ENCODE assay signal across 10 mouse cellular contexts in the genomic region with DNA sequence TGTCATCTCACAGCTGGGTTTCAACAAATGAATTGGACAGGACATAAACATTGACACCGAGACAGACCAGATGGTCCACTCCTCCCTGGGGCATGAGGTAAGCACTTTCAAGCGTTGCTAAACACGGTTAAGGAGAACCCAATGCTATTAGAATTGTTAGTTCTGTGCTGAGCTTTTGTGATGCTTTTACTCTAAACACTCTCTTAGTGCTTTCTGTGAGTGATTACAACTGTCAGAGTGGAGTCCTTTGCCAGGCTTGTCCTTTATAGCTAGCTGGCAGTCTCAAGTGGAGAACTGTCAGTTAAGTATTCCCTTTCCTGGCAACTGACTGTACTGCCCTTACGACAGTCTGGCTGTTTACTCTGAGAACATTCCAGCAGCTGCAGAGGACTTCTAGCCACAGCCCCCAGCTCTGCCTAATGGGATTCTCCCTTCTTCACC.
A peak's percentile ranks its signal among the peaks of the same experiment; 100 is the strongest.
DNase-seq lines count a peak whose midpoint lies in the region; ATAC-seq and TF ChIP-seq lines count a peak whose summit lies in the region.
"Had no signal": no experiment of that assay in that cellular context is flagged by ENCODE, and none has a peak within 500 bp of the region (broad histone marks: within the 10 kb centered on the region; RNA-seq: fewer than 3 reads in every experiment).

No protein-coding gene starts in this region.

- H3K4me2 ChIP-seq in forebrain, embryonic 13.5 days = no peak overlapping the region
- H3K4me2 ChIP-seq in forebrain, embryonic 11.5 days (ENCODE audit: low read depth, low read length, severe bottlenecking) = no peak overlapping the region
- peak overlapping the region; percentile 28; the same call in 1 of the 2 replicates for H3K4me2 ChIP-seq in heart, embryonic 15.5 days
- H3K4me2 ChIP-seq in lung, embryonic 16.5 days (ENCODE audit: low read depth, low read length) = no peak overlapping the region
- H3K4me2 ChIP-seq: limb, embryonic 12.5 days had no signal

- TF ChIP-seq POLR2A in brain, embryonic 14.5 days (IDR thresholded peaks at IDR 0.05; ENCODE audit: borderline replicate concordance, extremely low read depth, insufficient read depth, insufficient read length, poor library complexity, severe bottlenecking) = no peak
- no peak for TF ChIP-seq POLR2A in thymus, adult 2 months (IDR thresholded peaks at IDR 0.05; ENCODE audit: control insufficient read depth, extremely low read depth, insufficient read depth, low read length, poor library complexity)

- no peak overlapping the region for H3K27ac ChIP-seq in forebrain, embryonic 13.5 days
- H3K27ac ChIP-seq in forebrain, embryonic 11.5 days (ENCODE audit: low read depth, low read length) = no peak overlapping the region
- peak overlapping the region; percentile 68 for H3K27ac ChIP-seq in heart, embryonic 15.5 days
- peak overlapping the region; percentile 47 for H3K27ac ChIP-seq in lung, embryonic 16.5 days (ENCODE audit: low read length)
- H3K27ac ChIP-seq in thymus, adult 2 months (ENCODE audit: control insufficient read depth, insufficient read depth, low read length) = no peak overlapping the region
- H3K27ac ChIP-seq: limb, embryonic 12.5 days had no signal

- TF ChIP-seq CTCF in brain, embryonic 14.5 days (IDR thresholded peaks at IDR 0.05; ENCODE audit: borderline replicate concordance, extremely low read depth, insufficient read depth, insufficient read length) = no peak
- no peak for TF ChIP-seq CTCF in thymus, adult 2 months (IDR thresholded peaks at IDR 0.05; ENCODE audit: borderline replicate concordance, control insufficient read depth, extremely low read depth, insufficient read depth, low read length, poor library complexity)

- no peaks in the 10 kb centered on the region for H3K9me3 ChIP-seq in forebrain, embryonic 13.5 days (replicated peaks)
- H3K9me3 ChIP-seq in forebrain, embryonic 11.5 days (ENCODE audit: control insufficient read depth, low read length) = no peaks in the 10 kb centered on the region
- no peaks in the 10 kb centered on the region for H3K9me3 ChIP-seq in heart, embryonic 15.5 days (replicated peaks)
- no peaks in the 10 kb centered on the region for H3K9me3 ChIP-seq in lung, embryonic 16.5 days (ENCODE audit: control insufficient read depth, low read length)
- H3K9me3 ChIP-seq: limb, embryonic 12.5 days had no signal

- no peaks in the 10 kb centered on the region for H3K36me3 ChIP-seq in forebrain, embryonic 13.5 days (ENCODE audit: poor library complexity, severe bottlenecking)
- H3K36me3 ChIP-seq in forebrain, embryonic 11.5 days (ENCODE audit: control insufficient read depth, insufficient read depth, low read length) = no peaks in the 10 kb centered on the region
- H3K36me3 ChIP-seq in heart, embryonic 15.5 days = no peaks in the 10 kb centered on the region
- no peaks in the 10 kb centered on the region for H3K36me3 ChIP-seq in lung, embryonic 16.5 days (ENCODE audit: control insufficient read depth, insufficient read depth, low read length)
- H3K36me3 ChIP-seq in thymus, adult 2 months (ENCODE audit: control insufficient read depth, insufficient read depth, low read length) = no peaks in the 10 kb centered on the region
- H3K36me3 ChIP-seq: limb, embryonic 12.5 days had no signal

- no peak overlapping the region for H3K4me3 ChIP-seq in forebrain, embryonic 13.5 days
- H3K4me3 ChIP-seq in forebrain, embryonic 11.5 days (ENCODE audit: low read depth, low read length) = no peak overlapping the region
- no peak overlapping the region for H3K4me3 ChIP-seq in heart, embryonic 15.5 days
- H3K4me3 ChIP-seq in lung, embryonic 16.5 days (ENCODE audit: low read length) = no peak overlapping the region
- no peak overlapping the region for H3K4me3 ChIP-seq in thymus, adult 2 months (ENCODE audit: control insufficient read depth, insufficient read depth, low read length)
- H3K4me3 ChIP-seq: limb, embryonic 12.5 days had no signal

- H3K4me1 ChIP-seq in forebrain, embryonic 13.5 days = no peaks in the 10 kb centered on the region
- H3K4me1 ChIP-seq in forebrain, embryonic 11.5 days (replicated peaks; ENCODE audit: control insufficient read depth, insufficient read depth, low read length) = no peaks in the 10 kb centered on the region
- peaks cover 16% of the 10 kb centered on the region for H3K4me1 ChIP-seq in heart, embryonic 15.5 days (replicated peaks)
- peaks cover 6% of the 10 kb centered on the region; the same call in 1 of the 2 replicates for H3K4me1 ChIP-seq in lung, embryonic 16.5 days (replicated peaks; ENCODE audit: control insufficient read depth, insufficient read depth, low read length)
- no peaks in the 10 kb centered on the region for H3K4me1 ChIP-seq in thymus, adult 2 months (replicated peaks; ENCODE audit: control insufficient read depth, insufficient read depth, low read length)
- H3K4me1 ChIP-seq: limb, embryonic 12.5 days had no signal

- intact Hi-C loops in left cerebral cortex, postnatal 25 days (cut with DNase I) = no loop called here

- H3K9ac ChIP-seq in forebrain, embryonic 13.5 days = no peak overlapping the region
- no peak overlapping the region for H3K9ac ChIP-seq in forebrain, embryonic 11.5 days (ENCODE audit: low read length)
- no peak overlapping the region for H3K9ac ChIP-seq in heart, embryonic 15.5 days
- no peak overlapping the region for H3K9ac ChIP-seq in lung, embryonic 16.5 days (ENCODE audit: low read length)
- H3K9ac ChIP-seq: limb, embryonic 12.5 days had no signal

- WGBS in forebrain, embryonic 13.5 days = 64% methylated on average over 4 of the region's 4 CpGs
- 81% methylated on average over 4 of the region's 4 CpGs for WGBS in forebrain, embryonic 11.5 days
- whole genome bisulfite sequencing in heart, embryonic 15.5 days = 19% methylated on average over 4 of the region's 4 CpGs
- WGBS in lung, embryonic 16.5 days = 9% methylated on average over 4 of the region's 4 CpGs
- 69% methylated on average over 4 of the region's 4 CpGs for WGBS in thymus, adult 2 months

- H3K27me3 ChIP-seq in forebrain, embryonic 13.5 days = no peaks in the 10 kb centered on the region
- H3K27me3 ChIP-seq in forebrain, embryonic 11.5 days (ENCODE audit: control insufficient read depth, insufficient read depth, low read length) = no peaks in the 10 kb centered on the region
- no peaks in the 10 kb centered on the region for H3K27me3 ChIP-seq in heart, embryonic 15.5 days
- no peaks in the 10 kb centered on the region for H3K27me3 ChIP-seq in lung, embryonic 16.5 days (ENCODE audit: control insufficient read depth, insufficient read depth, low read depth, low read length)
- no peaks in the 10 kb centered on the region for H3K27me3 ChIP-seq in thymus, adult 2 months (ENCODE audit: control insufficient read depth, insufficient read depth, low read length)
- H3K27me3 ChIP-seq: limb, embryonic 12.5 days had no signal

- no peak for DNase-seq in forebrain, embryonic 11.5 days (ENCODE audit: low spot score)
- peak; percentile 63 for DNase-seq in brain, embryonic 14.5 days (ENCODE audit: low read depth)
- no peak for DNase-seq in right cerebral cortex, postnatal 4 days
- no peak for DNase-seq in thymus, adult 2 months
- no peak for DNase-seq in left cerebral cortex, postnatal 25 days (ENCODE audit: low spot score in 2 of 2)
- DNase-seq: cerebellum, adult 11-12 months had no signal

- ATAC-seq in forebrain, embryonic 13.5 days = peak; percentile 67
- ATAC-seq in forebrain, embryonic 11.5 days (replicated peaks; ENCODE audit: low FRiP score) = no peak
- ATAC-seq in heart, embryonic 15.5 days (replicated peaks; ENCODE audit: insufficient number of reproducible peaks, insufficient read depth, low FRiP score, low read depth) = peak; percentile 84
- ATAC-seq in lung, embryonic 16.5 days (ENCODE audit: low read depth) = peak; percentile 96

Comparison
In these comparisons a context has a peak if more than half of its experiments do, and no peak if none do; other contexts are left out.
1. H3K27ac ChIP-seq: peak in heart, embryonic 15.5 days (single experiment) and lung, embryonic 16.5 days (single experiment); none in forebrain, embryonic 13.5 days (single experiment), forebrain, embryonic 11.5 days (single experiment) and thymus, adult 2 months (single experiment).